Mouse (Mus musculus) ES-Bruce4 (cell line): ENCODE data around the gene Tmprss9.

Experiments used
- CTCF ChIP-seq: IDR thresholded peaks from one replicate; pipeline ENCODE4 v1.8.1; 2011; ENCODE audit warnings: low read depth, low read length
- POLR2A ChIP-seq: IDR thresholded peaks from one replicate; pipeline ENCODE4 v1.8.1; 2011; ENCODE audit warnings: low read length; ENCODE audit not compliant: insufficient read depth

- TF ChIP-seq POLR2A (no peak), CTCF (no peak)
Observed at GRCm38 (mm10) chr10:80932206-80932605, 60.6 kb downstream of the Tmprss9 start.
